ENCODE assay signal across 20 mouse cellular contexts in genomic region chr17:13940487-13940886, GRCm38 (mm10). TPM values are rescaled to one million over a fixed set of nuclear protein-coding genes. Genes with fewer than 3 reads are reported as not detected.
A peak's percentile ranks its signal among the peaks of the same experiment; 100 is the strongest.
DNase-seq lines count a peak whose midpoint lies in the region; ATAC-seq and TF ChIP-seq lines count a peak whose summit lies in the region.
"Had no signal": no experiment of that assay in that cellular context is flagged by ENCODE, and none has a peak within 500 bp of the region (broad histone marks: within the 10 kb centered on the region; RNA-seq: fewer than 3 reads in every experiment).

No protein-coding gene starts in this region.

- no peaks in the 10 kb centered on the region for H3K27me3 ChIP-seq in kidney, adult 2 months (replicated peaks; ENCODE audit: control insufficient read depth, insufficient read depth, low read length)
- H3K27me3 ChIP-seq: embryonic facial prominence, embryonic 13.5 days; midbrain, embryonic 15.5 days; neural tube, embryonic 13.5 days had no signal

- TF ChIP-seq CTCF in kidney, adult 2 months (conservative IDR thresholded peaks at IDR 0.05; ENCODE audit: insufficient read depth, insufficient read length, low read depth, low read length) = 0 out of 2 replicates have a peak, but pooled peaks have one; percentile 16

- no peak for ATAC-seq in megakaryocyte progenitor cell, adult 5-6 weeks (replicated peaks; ENCODE audit: poor library complexity)
- ATAC-seq: midbrain, embryonic 15.5 days had no signal

- no peaks in the 10 kb centered on the region for H3K4me1 ChIP-seq in kidney, adult 2 months (ENCODE audit: control insufficient read depth, insufficient read depth, low read length)
- H3K4me1 ChIP-seq: embryonic facial prominence, embryonic 13.5 days; forebrain, embryonic 10.5 days; midbrain, embryonic 15.5 days; neural tube, embryonic 13.5 days had no signal

- H3K4me3 ChIP-seq in kidney, adult 2 months (ENCODE audit: insufficient read depth, low read depth, low read length) = no peak overlapping the region
- H3K4me3 ChIP-seq: embryonic facial prominence, embryonic 13.5 days; forebrain, embryonic 10.5 days; midbrain, embryonic 15.5 days; neural tube, embryonic 13.5 days had no signal

- DNase-seq in kidney, adult 2 months = no peak
- DNase-seq in kidney, adult 11 months = no peak
- DNase-seq in adipocyte (ENCODE audit: low spot score) = peak; percentile 56
- peak; percentile 26 for DNase-seq in heart, postnatal 4 days
- peak; percentile 3 to 6 for DNase-seq in monocyte, adult 2 months (ENCODE audit: low read depth in 1 of 2, low spot score in 2 of 2)
- no peak for DNase-seq in embryo, embryonic 11 days
- DNase-seq: liver; right cerebral cortex, postnatal 4 days had no signal

- no peaks in the 10 kb centered on the region for H3K36me3 ChIP-seq in kidney, adult 2 months (ENCODE audit: control insufficient read depth, insufficient read depth, low read length)
- H3K36me3 ChIP-seq: embryonic facial prominence, embryonic 13.5 days; forebrain, embryonic 10.5 days; midbrain, embryonic 15.5 days; neural tube, embryonic 13.5 days had no signal

- no peak for TF ChIP-seq POLR2A in kidney, adult 2 months (IDR thresholded peaks at IDR 0.05; ENCODE audit: low read depth, low read length)

- whole genome bisulfite sequencing in kidney, adult 2 months = 97% methylated on average over 1 of the region's 1 CpGs

- H3K27ac ChIP-seq in kidney, adult 2 months (ENCODE audit: insufficient read depth, low read depth, low read length) = no peak overlapping the region
- H3K27ac ChIP-seq: embryonic facial prominence, embryonic 13.5 days; forebrain, embryonic 10.5 days; macrophage; midbrain, embryonic 15.5 days; neural tube, embryonic 13.5 days had no signal

RNA-seq across cellular contexts. Expression of gene Gm7168, which starts 7.7 kb away (rescaled TPM):
- polyA plus RNA-seq in kidney, adult 2 months (2012; rRNA removed) = not detected in 2 replicates
- total RNA-seq in heart, postnatal 4 days (2021) = under 1 TPM; 0.16 to 0.19 TPM
- total RNA-seq in megakaryocyte progenitor cell, adult 5-6 weeks (2015) = not detected in 2 replicates
- total RNA-seq in megakaryocyte progenitor cell, adult 5-6 weeks (2017) = not detected in 2 replicates
- total RNA-seq: adrenal gland, postnatal 4 days; common myeloid progenitor, adult 5-6 weeks; gastrocnemius, postnatal 4 days; hematopoietic stem cell, adult 5-6 weeks; left cerebral cortex, postnatal 14 days had no signal
- polyA plus RNA-seq: embryonic facial prominence, embryonic 13.5 days; forebrain, embryonic 10.5 days; kidney, embryonic 16.5 days; macrophage; midbrain, embryonic 15.5 days; neural tube, embryonic 13.5 days had no signal

Comparison
In these comparisons a context has a peak if more than half of its experiments do, and no peak if none do; other contexts are left out.
1. DNase-seq: peak in adipocyte (single experiment), heart, postnatal 4 days (single experiment) and monocyte, adult 2 months (2 of 2); none in kidney, adult 2 months (single experiment), kidney, adult 11 months (single experiment) and embryo, embryonic 11 days (single experiment).